In genomic region chr7:16296146-16296545, GRCm38 (mm10) we compare ENCODE assay signal across 8 mouse cellular contexts. TPM values are rescaled to one million over a fixed set of nuclear protein-coding genes. Genes with fewer than 3 reads are reported as not detected.
DNase-seq lines count a peak whose midpoint lies in the region; ATAC-seq and TF ChIP-seq lines count a peak whose summit lies in the region.

No protein-coding gene starts in this region.

- peak overlapping the region; percentile 93; the same call in 1 of the 2 replicates for H3K4me2 ChIP-seq in limb, embryonic 14.5 days (replicated peaks; ENCODE audit: low read depth, low read length, severe bottlenecking)
- H3K4me2 ChIP-seq in stomach, embryonic 15.5 days = peak overlapping the region; percentile 74; the same call in 1 of the 2 replicates

- H3K27me3 ChIP-seq in heart, adult 2 months (ENCODE audit: control insufficient read depth, insufficient read depth, low read length) = no peaks in the 10 kb centered on the region
- H3K27me3 ChIP-seq in testis, adult 2 months (ENCODE audit: control insufficient read depth, insufficient read depth, low read length) = no peaks in the 10 kb centered on the region
- no peaks in the 10 kb centered on the region for H3K27me3 ChIP-seq in limb, embryonic 14.5 days (ENCODE audit: control insufficient read depth, insufficient read depth, low read length)
- H3K27me3 ChIP-seq in stomach, embryonic 15.5 days (replicated peaks) = no peaks in the 10 kb centered on the region

- WGBS in heart, adult 2 months = 30% methylated on average over 2 of the region's 2 CpGs
- WGBS in limb, embryonic 14.5 days = 32% methylated on average over 2 of the region's 2 CpGs
- 29% methylated on average over 2 of the region's 2 CpGs for WGBS in stomach, embryonic 15.5 days

- H3K36me3 ChIP-seq in heart, adult 2 months (ENCODE audit: control insufficient read depth, insufficient read depth, low read length) = no peaks in the 10 kb centered on the region
- no peaks in the 10 kb centered on the region for H3K36me3 ChIP-seq in testis, adult 2 months (ENCODE audit: control insufficient read depth, insufficient read depth, low read length)
- no peaks in the 10 kb centered on the region for H3K36me3 ChIP-seq in limb, embryonic 14.5 days (ENCODE audit: control insufficient read depth, insufficient read depth, low read length)
- no peaks in the 10 kb centered on the region for H3K36me3 ChIP-seq in stomach, embryonic 15.5 days

- H3K9ac ChIP-seq in heart, adult 2 months (ENCODE audit: low read depth, low read length) = no peak overlapping the region
- H3K9ac ChIP-seq in limb, embryonic 14.5 days (ENCODE audit: low read depth, low read length, severe bottlenecking) = no peak overlapping the region
- H3K9ac ChIP-seq in stomach, embryonic 15.5 days = no peak overlapping the region

- no peak for TF ChIP-seq CTCF in heart, adult 2 months (IDR thresholded peaks at IDR 0.05)
- TF ChIP-seq CTCF in testis, adult 2 months (IDR thresholded peaks at IDR 0.05; ENCODE audit: control insufficient read depth, insufficient read depth, insufficient replicate concordance, low read depth, low read length) = no peak

- intact Hi-C loops in heart, adult 2 months (cut with DNase I) = loop anchor here (10.0 kb wide), 2 partner anchors 169 to 319 kb away; partner anchors contain the start of gene Arhgap35
- intact Hi-C loops in heart, postnatal 14 days (cut with DNase I) = loop anchor here (10.0 kb wide), 1 partner anchor 169 kb away; no protein-coding TSS in a partner anchor

- H3K4me1 ChIP-seq in heart, adult 2 months (ENCODE audit: control insufficient read depth, insufficient read depth, low read length) = peaks cover 12% of the 10 kb centered on the region
- peaks cover 40% of the 10 kb centered on the region for H3K4me1 ChIP-seq in testis, adult 2 months (ENCODE audit: control insufficient read depth, insufficient read depth, low read length)
- H3K4me1 ChIP-seq in limb, embryonic 14.5 days (ENCODE audit: control insufficient read depth, insufficient read depth, low read length) = peaks cover 21% of the 10 kb centered on the region
- H3K4me1 ChIP-seq in stomach, embryonic 15.5 days = peaks cover 25% of the 10 kb centered on the region

- ATAC-seq in limb, embryonic 14.5 days (ENCODE audit: low FRiP score, low read depth) = no peak
- ATAC-seq in stomach, embryonic 15.5 days (ENCODE audit: insufficient read depth, low FRiP score, low read depth) = peak; percentile 12; the same call in 1 of the 2 replicates

- H3K79me2 ChIP-seq in heart, adult 2 months (replicated peaks; ENCODE audit: control insufficient read depth, insufficient read depth, low read length) = no peaks in the 10 kb centered on the region

- no peak for DNase-seq in heart, adult 2 months
- no peak for DNase-seq in heart, postnatal 14 days
- DNase-seq in testis, postnatal 10 days (ENCODE audit: low spot score) = no peak
- no peak for DNase-seq in limb, embryonic 14.5 days (ENCODE audit: low spot score)
- no peak for DNase-seq in gastrocnemius, postnatal 25 days
- DNase-seq in lung, postnatal 14 days = no peak

- no peaks in the 10 kb centered on the region for H3K9me3 ChIP-seq in limb, embryonic 14.5 days (ENCODE audit: control insufficient read depth, low read length)
- H3K9me3 ChIP-seq in stomach, embryonic 15.5 days = no peaks in the 10 kb centered on the region

- H3K27ac ChIP-seq in heart, adult 2 months = peak overlapping the region; percentile 90
- 0 out of 2 replicates have a peak overlapping the region, but pooled peaks have one; percentile 16 for H3K27ac ChIP-seq in testis, adult 2 months (ENCODE audit: control insufficient read depth, insufficient read depth, low read depth, low read length)
- H3K27ac ChIP-seq in limb, embryonic 14.5 days (replicated peaks; ENCODE audit: low read depth, low read length) = 0 out of 2 replicates have a peak overlapping the region, but pooled peaks have one; percentile 48
- H3K27ac ChIP-seq in stomach, embryonic 15.5 days = peak overlapping the region; percentile 94

- H3K4me3 ChIP-seq in heart, adult 2 months = no peak overlapping the region
- H3K4me3 ChIP-seq in testis, adult 2 months (ENCODE audit: control insufficient read depth, low read depth, low read length) = no peak overlapping the region
- peak overlapping the region; percentile 26; the same call in 1 of the 2 replicates for H3K4me3 ChIP-seq in limb, embryonic 14.5 days (replicated peaks; ENCODE audit: low read length)
- H3K4me3 ChIP-seq in stomach, embryonic 15.5 days (replicated peaks) = no peak overlapping the region

- no peak for TF ChIP-seq POLR2A in heart, adult 2 months (IDR thresholded peaks at IDR 0.05; ENCODE audit: insufficient read depth, low read depth, low read length)
- TF ChIP-seq POLR2A in testis, adult 2 months (IDR thresholded peaks at IDR 0.05; ENCODE audit: control insufficient read depth, low read depth, low read length) = no peak
- TF ChIP-seq POLR2A in limb, embryonic 14.5 days (IDR thresholded peaks at IDR 0.05; ENCODE audit: borderline replicate concordance, extremely low read depth, insufficient read depth, insufficient read length) = no peak

- TF ChIP-seq EP300 in heart, adult 2 months (IDR thresholded peaks at IDR 0.05; ENCODE audit: insufficient read depth, low read depth, low read length) = no peak

RNA-seq across cellular contexts. Expression of gene Ccdc9, which starts 9.6 kb away (rescaled TPM):
- total RNA-seq in heart, adult 2 months (2021) = 10 to 100 TPM; 33.1 to 46.7 TPM
- 21.8 and 22.1 TPM in 2 replicates for polyA plus RNA-seq in heart, adult 2 months (2012; rRNA removed)
- total RNA-seq in heart, postnatal 14 days (2021) = 10 to 100 TPM; 32.1 to 39.4 TPM
- 46.0 and 47.1 TPM in 2 replicates for polyA plus RNA-seq in testis, adult 2 months (2012; rRNA removed)
- polyA plus RNA-seq in limb, embryonic 14.5 days (2012; rRNA removed) = 64.4 and 84.8 TPM in 2 replicates
- 15.9 and 17.7 TPM in 2 replicates for polyA plus RNA-seq in limb, embryonic 14.5 days (2014; fragmentation: Nextera tagmentation; extraction: Ambion mirVana)
- polyA plus RNA-seq in stomach, embryonic 15.5 days (2015; fragmentation: Nextera tagmentation; extraction: Ambion mirVana) = 26.7 and 27.0 TPM in 2 replicates
- total RNA-seq in gastrocnemius, postnatal 25 days (2021) = 10 to 100 TPM; 29.1 to 36.9 TPM

RNA-seq across cellular contexts. Expression of gene Bbc3, which starts 12.0 kb away (rescaled TPM):
- 1 to 10 TPM; 2.1 to 3.2 TPM for total RNA-seq in heart, adult 2 months (2021)
- 2.4 and 3.3 TPM in 2 replicates for polyA plus RNA-seq in heart, adult 2 months (2012; rRNA removed)
- total RNA-seq in heart, postnatal 14 days (2021) = 1 to 10 TPM; 7.9 to 8.7 TPM
- 4.0 and 6.1 TPM in 2 replicates for polyA plus RNA-seq in testis, adult 2 months (2012; rRNA removed)
- polyA plus RNA-seq in limb, embryonic 14.5 days (2012; rRNA removed) = 7.4 and 11.9 TPM in 2 replicates
- polyA plus RNA-seq in limb, embryonic 14.5 days (2014; fragmentation: Nextera tagmentation; extraction: Ambion mirVana) = 3.7 and 4.0 TPM in 2 replicates
- 6.7 and 7.4 TPM in 2 replicates for polyA plus RNA-seq in stomach, embryonic 15.5 days (2015; fragmentation: Nextera tagmentation; extraction: Ambion mirVana)
- total RNA-seq in gastrocnemius, postnatal 25 days (2021) = 1 to 10 TPM; 1.7 to 2.4 TPM

RNA-seq across cellular contexts. Expression of gene Inafm1, which starts 22.7 kb away (rescaled TPM):
- 10 to 100 TPM; 15.4 to 17.4 TPM for total RNA-seq in heart, adult 2 months (2021)
- polyA plus RNA-seq in heart, adult 2 months (2012; rRNA removed) = 12.8 and 16.3 TPM in 2 replicates
- total RNA-seq in heart, postnatal 14 days (2021) = 10 to 100 TPM; 14.6 to 14.9 TPM
- polyA plus RNA-seq in testis, adult 2 months (2012; rRNA removed) = 19.5 and 22.5 TPM in 2 replicates
- polyA plus RNA-seq in limb, embryonic 14.5 days (2012; rRNA removed) = 48.7 and 57.8 TPM in 2 replicates
- polyA plus RNA-seq in limb, embryonic 14.5 days (2014; fragmentation: Nextera tagmentation; extraction: Ambion mirVana) = 24.3 and 27.4 TPM in 2 replicates
- polyA plus RNA-seq in stomach, embryonic 15.5 days (2015; fragmentation: Nextera tagmentation; extraction: Ambion mirVana) = 20.5 and 21.1 TPM in 2 replicates
- 10 to 100 TPM; 13.1 to 13.2 TPM for total RNA-seq in gastrocnemius, postnatal 25 days (2021)

RNA-seq across cellular contexts. Expression of gene C5ar1, which starts 36.8 kb away (rescaled TPM):
- 1 to 10 TPM; 7.9 to 8.1 TPM for total RNA-seq in heart, adult 2 months (2021)
- 10.0 TPM in 2 replicates for polyA plus RNA-seq in heart, adult 2 months (2012; rRNA removed)
- 1 to 10 TPM; 5.2 to 5.8 TPM for total RNA-seq in heart, postnatal 14 days (2021)
- 0.53 and 0.65 TPM in 2 replicates for polyA plus RNA-seq in testis, adult 2 months (2012; rRNA removed)
- 3.2 and 5.4 TPM in 2 replicates for polyA plus RNA-seq in limb, embryonic 14.5 days (2012; rRNA removed)
- 2.8 and 3.1 TPM in 2 replicates for polyA plus RNA-seq in limb, embryonic 14.5 days (2014; fragmentation: Nextera tagmentation; extraction: Ambion mirVana)
- polyA plus RNA-seq in stomach, embryonic 15.5 days (2015; fragmentation: Nextera tagmentation; extraction: Ambion mirVana) = 3.7 and 4.1 TPM in 2 replicates
- 1 to 10 TPM; 1.6 to 2.9 TPM for total RNA-seq in gastrocnemius, postnatal 25 days (2021)

RNA-seq across cellular contexts. Expression of gene C5ar2, which starts 52.2 kb away (rescaled TPM):
- total RNA-seq in heart, adult 2 months (2021) = 1 to 10 TPM; 1.4 to 1.6 TPM
- 1.1 and 1.3 TPM in 2 replicates for polyA plus RNA-seq in heart, adult 2 months (2012; rRNA removed)
- total RNA-seq in heart, postnatal 14 days (2021) = 1 to 10 TPM in 1 of 2 experiments, under 1 TPM in 1; 0.93 to 1.1 TPM
- 0.02 and 0.07 TPM in 2 replicates for polyA plus RNA-seq in testis, adult 2 months (2012; rRNA removed)
- 0.15 and 0.32 TPM in 2 replicates for polyA plus RNA-seq in limb, embryonic 14.5 days (2012; rRNA removed)
- 0.07 TPM in 1 of 2 replicates, not detected in the other for polyA plus RNA-seq in limb, embryonic 14.5 days (2014; fragmentation: Nextera tagmentation; extraction: Ambion mirVana)
- 0.28 and 0.37 TPM in 2 replicates for polyA plus RNA-seq in stomach, embryonic 15.5 days (2015; fragmentation: Nextera tagmentation; extraction: Ambion mirVana)
- total RNA-seq in gastrocnemius, postnatal 25 days (2021) = under 1 TPM; 0.13 to 0.23 TPM

Comparison
In these comparisons a context has a peak if more than half of its experiments do, and no peak if none do; other contexts are left out.
1. H3K27ac ChIP-seq: peak in every context shown above with its lines; median percentile 94 in stomach, embryonic 15.5 days; 90 in heart, adult 2 months; 48 in limb, embryonic 14.5 days; 16 in testis, adult 2 months.